Mouse (Mus musculus) MEL (cell line): ENCODE results near the gene Tshz2. TPM values are rescaled to one million over a fixed set of nuclear protein-coding genes. Genes with fewer than 3 reads are reported as not detected.

Source experiments
- DNase-seq: peaks from one replicate; pipeline ENCODE4 v3.0.0; 2011; ENCODE audit warnings: low read depth, low spot score
- H3K27ac ChIP-seq: 2 replicates; pipeline ENCODE4 v1.5.1; 2012; ENCODE audit warnings: low read depth, mild to moderate bottlenecking, control low read depth, low read length, moderate library complexity; ENCODE audit not compliant: control insufficient read depth
- H3K27me3 ChIP-seq, 2 experiments: fragments of 150-350 bp in 1 of 2; sonication (generic) in 1 of 2; 2 replicates each; pipeline ENCODE4 v1.6.1; 2012; ENCODE audit warnings: low read length in 2 of 2, mild to moderate bottlenecking in 2 of 2, improper control_type of control experiment in 1 of 2, moderate library complexity in 1 of 2; ENCODE audit not compliant: insufficient read depth in 2 of 2, control insufficient read depth in 1 of 2
- H3K36me3 ChIP-seq, 2 experiments: 2 replicates each; pipeline ENCODE4 v1.6.1; 2012 to 2014; ENCODE audit warnings: low read length in 2 of 2, improper control_type of control experiment in 1 of 2, inconsistent platforms in 1 of 2, mild to moderate bottlenecking in 1 of 2; ENCODE audit not compliant: insufficient read depth in 2 of 2, control insufficient read depth in 1 of 2
- H3K4me1 ChIP-seq, 2 experiments: fragments of 150-350 bp in 1 of 2; sonication (generic) in 1 of 2; 2 replicates each; pipeline ENCODE4 v1.6.1; 2012; ENCODE audit warnings: low read length in 2 of 2, improper control_type of control experiment in 1 of 2, mild to moderate bottlenecking in 1 of 2; ENCODE audit not compliant: insufficient read depth in 2 of 2, control insufficient read depth in 1 of 2
- H3K4me3 ChIP-seq, 2 experiments: fragments of 150-350 bp in 1 of 2; sonication (generic) in 1 of 2; 2 replicates each; pipeline ENCODE4 v1.5.1; 2012; ENCODE audit warnings: low read depth in 2 of 2, low read length in 2 of 2, mild to moderate bottlenecking in 2 of 2, moderate library complexity in 2 of 2, control low read depth in 1 of 2, improper control_type of control experiment in 1 of 2; ENCODE audit not compliant: control insufficient read depth in 1 of 2, insufficient read depth in 1 of 2
- H3K79me2 ChIP-seq: 2 replicates; pipeline ENCODE4 v1.6.1; 2012; ENCODE audit warnings: mild to moderate bottlenecking, low read length, moderate library complexity; ENCODE audit not compliant: control insufficient read depth, poor library complexity, insufficient read depth
- H3K9ac ChIP-seq: 2 replicates; pipeline ENCODE4 v1.6.1; 2012; ENCODE audit warnings: low read depth, mild to moderate bottlenecking, control low read depth, low read length, moderate library complexity; ENCODE audit not compliant: control insufficient read depth, poor library complexity, severe bottlenecking
- H3K9me3 ChIP-seq: fragments of 150-350 bp; sonication (generic); replicated peaks from 2 replicates; pipeline ENCODE4 v1.6.1; 2012; ENCODE audit warnings: mild to moderate bottlenecking, low read length, improper control_type of control experiment, moderate library complexity; ENCODE audit not compliant: insufficient read depth
- CHD1 ChIP-seq: IDR thresholded peaks from 2 replicates; pipeline ENCODE4 v1.6.1; 2012; ENCODE audit warnings: low read depth, mild to moderate bottlenecking, inconsistent platforms, low read length, improper control_type of control experiment
- CHD2 ChIP-seq: IDR thresholded peaks from 2 replicates; pipeline ENCODE4 v1.6.1; 2011; ENCODE audit warnings: low read length, improper control_type of control experiment
- CTCF ChIP-seq, 3 experiments: IDR thresholded peaks in 2 of 3; conservative IDR thresholded peaks in 1 of 3; 2 replicates each; pipeline ENCODE4 v1.5.1; 2011 to 2012; ENCODE audit warnings: low read length in 3 of 3, low read depth in 2 of 3, mild to moderate bottlenecking in 2 of 3, improper control_type of control experiment in 1 of 3, inconsistent platforms in 1 of 3, mixed read lengths in 1 of 3, moderate library complexity in 1 of 3; ENCODE audit not compliant: control insufficient read depth in 1 of 3, insufficient read depth in 1 of 3, poor library complexity in 1 of 3, severe bottlenecking in 1 of 3
- E2F4 ChIP-seq: IDR thresholded peaks from 2 replicates; pipeline ENCODE4 v1.6.1; 2011; ENCODE audit warnings: low read depth, low read length, improper control_type of control experiment, borderline replicate concordance
- ELF1 ChIP-seq: IDR thresholded peaks from 2 replicates; pipeline ENCODE4 v1.6.1; 2014; ENCODE audit warnings: low read depth, mild to moderate bottlenecking, inconsistent platforms, low read length, improper control_type of control experiment, moderate library complexity
- EP300 ChIP-seq, 2 experiments: IDR thresholded peaks; 2 replicates each; pipeline ENCODE4 v1.6.1; 2011; ENCODE audit warnings: improper control_type of control experiment in 2 of 2, low read length in 2 of 2, low read depth in 1 of 2, mild to moderate bottlenecking in 1 of 2
- GABPA ChIP-seq: IDR thresholded peaks from 2 replicates; pipeline ENCODE4 v1.6.1; 2012; ENCODE audit warnings: low read depth, mild to moderate bottlenecking, inconsistent platforms, low read length, improper control_type of control experiment, moderate library complexity
- GATA1 ChIP-seq: IDR thresholded peaks from 2 replicates; pipeline ENCODE4 v1.6.1; 2011; ENCODE audit warnings: low read depth, low read length, improper control_type of control experiment
- HCFC1 ChIP-seq: IDR thresholded peaks from 2 replicates; pipeline ENCODE4 v1.6.1; 2012; ENCODE audit warnings: low read depth, mild to moderate bottlenecking, inconsistent platforms, low read length, improper control_type of control experiment, moderate library complexity
- KAT2A ChIP-seq: conservative IDR thresholded peaks from 2 replicates; pipeline ENCODE4 v1.6.1; 2012; ENCODE audit warnings: low read depth, low read length, improper control_type of control experiment, inconsistent platforms
- MAFK ChIP-seq: IDR thresholded peaks from 2 replicates; pipeline ENCODE4 v1.6.1; 2011; ENCODE audit warnings: low read depth, mild to moderate bottlenecking, low read length, improper control_type of control experiment, borderline replicate concordance
- MAX ChIP-seq: IDR thresholded peaks from 2 replicates; pipeline ENCODE4 v1.6.1; 2011; ENCODE audit warnings: low read length, improper control_type of control experiment
- MAZ ChIP-seq: IDR thresholded peaks from 2 replicates; pipeline ENCODE4 v1.6.1; 2012; ENCODE audit warnings: low read depth, mild to moderate bottlenecking, inconsistent platforms, low read length, improper control_type of control experiment
- MXI1 ChIP-seq: IDR thresholded peaks from 2 replicates; pipeline ENCODE4 v1.6.1; 2011; ENCODE audit warnings: mild to moderate bottlenecking, low read depth, low read length, improper control_type of control experiment
- MYB ChIP-seq: IDR thresholded peaks from 2 replicates; pipeline ENCODE4 v1.6.1; 2011; ENCODE audit warnings: mild to moderate bottlenecking, low read depth, low read length, improper control_type of control experiment
- MYC ChIP-seq: IDR thresholded peaks from 2 replicates; pipeline ENCODE4 v1.6.1; 2011; ENCODE audit warnings: low read depth, mild to moderate bottlenecking, low read length, improper control_type of control experiment, moderate library complexity
- NRF1 ChIP-seq: IDR thresholded peaks from 2 replicates; pipeline ENCODE4 v1.6.1; 2014; ENCODE audit warnings: low read depth, mild to moderate bottlenecking, inconsistent platforms, low read length, improper control_type of control experiment, moderate library complexity; ENCODE audit not compliant: poor library complexity, insufficient read depth, severe bottlenecking
- POLR2AphosphoS2 ChIP-seq: IDR thresholded peaks from 2 replicates; pipeline ENCODE4 v1.6.1; 2011; ENCODE audit warnings: low read length, improper control_type of control experiment
- RAD21 ChIP-seq: IDR thresholded peaks from 2 replicates; pipeline ENCODE4 v1.6.1; 2011; ENCODE audit warnings: mild to moderate bottlenecking, low read depth, low read length, improper control_type of control experiment
- RCOR1 ChIP-seq: IDR thresholded peaks from 2 replicates; pipeline ENCODE4 v1.6.1; 2012; ENCODE audit warnings: low read depth, mild to moderate bottlenecking, inconsistent platforms, low read length, improper control_type of control experiment
- SIN3A ChIP-seq: IDR thresholded peaks from 2 replicates; pipeline ENCODE4 v1.6.1; 2012; ENCODE audit warnings: low read length, improper control_type of control experiment, inconsistent platforms
- SMC3 ChIP-seq: IDR thresholded peaks from 2 replicates; pipeline ENCODE4 v1.6.1; 2011; ENCODE audit warnings: low read depth, low read length, improper control_type of control experiment
- TAL1 ChIP-seq: IDR thresholded peaks from 2 replicates; pipeline ENCODE4 v1.6.1; 2012; ENCODE audit warnings: mild to moderate bottlenecking, inconsistent platforms, low read length, moderate library complexity, mixed read lengths
- UBTF ChIP-seq: IDR thresholded peaks from 2 replicates; pipeline ENCODE4 v1.6.1; 2012; ENCODE audit warnings: low read depth, mild to moderate bottlenecking, inconsistent platforms, low read length, improper control_type of control experiment, moderate library complexity, borderline replicate concordance; ENCODE audit not compliant: insufficient read depth
- USF1 ChIP-seq: IDR thresholded peaks from 2 replicates; pipeline ENCODE4 v1.6.1; 2014; ENCODE audit warnings: low read depth, mild to moderate bottlenecking, inconsistent platforms, low read length, improper control_type of control experiment, moderate library complexity
- ZC3H11A ChIP-seq: IDR thresholded peaks from 2 replicates; pipeline ENCODE4 v1.6.1; 2012; ENCODE audit warnings: low read depth, mild to moderate bottlenecking, inconsistent platforms, low read length, improper control_type of control experiment
- ZKSCAN1 ChIP-seq: IDR thresholded peaks from 2 replicates; pipeline ENCODE4 v1.6.1; 2012; ENCODE audit warnings: low read depth, mild to moderate bottlenecking, inconsistent platforms, low read length, improper control_type of control experiment, moderate library complexity
- polyA plus RNA-seq, 2 experiments: library from polyadenylated mRNA; stranded (reverse) in 1 of 2; unstranded in 1 of 2; fragments of >175 nt in 1 of 2; fragments of >200 nt in 1 of 2; gene quantifications; 2 replicates each; pipeline versions ENCODE4 v1.2.1 to v1.2.4; 2012; ENCODE audit warnings: low replicate concordance in 2 of 2, low read depth in 1 of 2; ENCODE audit not compliant: insufficient read length in 2 of 2, insufficient read depth in 1 of 2, missing spikeins in 1 of 2
- total RNA-seq: library from RNA; depleted of rRNA; stranded (reverse); fragments of 300-350 nt; gene quantifications from 2 replicates; pipeline ENCODE4 v1.2.3, GENCODE M21; 2012

The Tshz2 gene
- total and polyA plus RNA-seq, 3 experiments, result not detected

- H3K79me2 ChIP-seq, result no peaks in the 10 kb centered on the region
- no peaks in the 10 kb centered on the region for H3K9me3 ChIP-seq
- no peak for DNase-seq
- no peak overlapping the region for H3K4me3 ChIP-seq
- no peak overlapping the region for H3K27ac ChIP-seq
- no peaks in the 10 kb centered on the region for H3K4me1 ChIP-seq
- no peaks in the 10 kb centered on the region for H3K36me3 ChIP-seq
- TF ChIP-seq CHD1 (no peak), EP300 (IDR thresholded peaks at IDR 0.05; ENCODE audit: low read depth in 1 of 2, low read length in 2 of 2) (no peak)
- no peaks in the 10 kb centered on the region for H3K27me3 ChIP-seq
- no peak overlapping the region for H3K9ac ChIP-seq
Measured at GRCm38 (mm10) chr2:170103341-170103740, 470.5 kb downstream of the Tshz2 start.

- peak; percentile 70 for DNase-seq
- no peak overlapping the region for H3K9ac ChIP-seq
- H3K79me2 ChIP-seq, result no peaks in the 10 kb centered on the region
- no peak overlapping the region for H3K4me3 ChIP-seq
- no peak overlapping the region for H3K27ac ChIP-seq
- no peaks in the 10 kb centered on the region for H3K9me3 ChIP-seq
- 0 out of 2 replicates have a peak, but pooled peaks have one; percentile 22 for TF ChIP-seq ELF1
- no peak for TF ChIP-seq ZKSCAN1
- TF ChIP-seq MAX, result peak; percentile 83
- no peak for TF ChIP-seq TAL1
- no peak for TF ChIP-seq SIN3A
- no peak for TF ChIP-seq NRF1
- TF ChIP-seq POLR2AphosphoS2, result no peak
- no peak; the same call in 1 of the 2 replicates for TF ChIP-seq HCFC1
- TF ChIP-seq ZC3H11A, result peak; percentile 42
- TF ChIP-seq CHD2, result no peak
- no peak for TF ChIP-seq EP300 (IDR thresholded peaks at IDR 0.05; ENCODE audit: low read depth in 1 of 2, low read length in 2 of 2)
- TF ChIP-seq CHD1, result no peak
- TF ChIP-seq CTCF (IDR thresholded peaks at IDR 0.05 in 2 of 3, conservative IDR thresholded peaks at IDR 0.05 in 1 of 3; ENCODE audit: control insufficient read depth in 1 of 3, insufficient read depth in 1 of 3, low read depth in 2 of 3, low read length in 3 of 3, poor library complexity in 1 of 3, severe bottlenecking in 1 of 3), result peak; percentile 74 to 86 (median 78)
- no peak for TF ChIP-seq MAZ
- no peak for TF ChIP-seq RCOR1
- peak; percentile 43; the same call in 1 of the 2 replicates for TF ChIP-seq USF1
- TF ChIP-seq KAT2A, result no peak
- TF ChIP-seq GATA1, result no peak
- TF ChIP-seq SMC3, result peak; percentile 79
- TF ChIP-seq MYC, result peak; percentile 94
- no peak for TF ChIP-seq E2F4
- TF ChIP-seq MXI1, result no peak; the same call in 1 of the 2 replicates
- TF ChIP-seq GABPA, result no peak
- TF ChIP-seq MAFK, result no peak
- TF ChIP-seq RAD21, result peak; percentile 49
- no peak for TF ChIP-seq MYB
- no peak for TF ChIP-seq UBTF
- no peaks in the 10 kb centered on the region for H3K27me3 ChIP-seq
- no peaks in the 10 kb centered on the region; a peak in 1 of 4 replicates for H3K36me3 ChIP-seq
- no peaks in the 10 kb centered on the region for H3K4me1 ChIP-seq
Measured at GRCm38 (mm10) chr2:170103852-170104251, 471.0 kb downstream of the Tshz2 start.
